Mouse (Mus musculus) kidney, postnatal 0 days (tissue): ENCODE measurements at regions not wholly inside any gene's neighbourhood (a gene's known extent, or its start where the extent isn't known, plus 50 kb on each side); places are given as distances from the start of the nearest gene placed in this dataset.

ENCODE experiments used
- ATAC-seq: fragments of 200-750 bp; cut with Nextera tagmentation; replicated peaks from 2 replicates; pipeline ENCODE4 v1.8.0; 2017; ENCODE audit warnings: low read depth, moderate number of reproducible peaks, moderate TSS enrichment, moderate library complexity; ENCODE audit not compliant: low FRiP score
- DNase-seq: peaks from one replicate; pipeline ENCODE4 v3.0.0-alpha.2; 2016; ENCODE audit warnings: low spot score
- H3K27ac ChIP-seq: fragments of 300-500 bp; sonication (generic); 2 replicates; pipeline ENCODE4 v1.5.1; 2014; ENCODE audit warnings: mild to moderate bottlenecking
- H3K27me3 ChIP-seq: fragments of 300-500 bp; sonication (generic); 2 replicates; pipeline ENCODE4 v1.6.1; 2014; ENCODE audit warnings: low read length, mixed read lengths; ENCODE audit not compliant: insufficient read depth
- H3K36me3 ChIP-seq: fragments of 300-500 bp; sonication (generic); 2 replicates; pipeline ENCODE4 v1.6.1; 2014; ENCODE audit warnings: low read length, mixed read lengths; ENCODE audit not compliant: insufficient read depth
- H3K4me1 ChIP-seq: fragments of 300-500 bp; sonication (generic); replicated peaks from 2 replicates; pipeline ENCODE4 v1.6.1; 2014; ENCODE audit warnings: antibody characterized with exemption, low read length, mixed read lengths; ENCODE audit not compliant: insufficient read depth
- H3K4me2 ChIP-seq: fragments of 300-500 bp; sonication (generic); 2 replicates; pipeline ENCODE4 v1.6.1; 2014; ENCODE audit warnings: mild to moderate bottlenecking, low read length, moderate library complexity, mixed read lengths
- H3K4me3 ChIP-seq: fragments of 300-500 bp; sonication (generic); replicated peaks from 2 replicates; pipeline ENCODE4 v1.5.1; 2014; ENCODE audit warnings: low read depth, low read length
- H3K9ac ChIP-seq: fragments of 300-500 bp; sonication (generic); 2 replicates; pipeline ENCODE4 v1.6.1; 2014; ENCODE audit warnings: low read depth, low read length
- H3K9me3 ChIP-seq: fragments of 300-500 bp; sonication (generic); replicated peaks from 2 replicates; pipeline ENCODE4 v1.6.1; 2016; ENCODE audit warnings: low read length, inconsistent platforms, mixed read lengths
- CTCF ChIP-seq: IDR thresholded peaks from 2 replicates; pipeline ENCODE4 v1.5.1; 2016; ENCODE audit warnings: antibody characterized with exemption, low read depth, mild to moderate bottlenecking, moderate library complexity
- WGBS: fragments of 180-500 bp; shearing (Covaris S2); extraction: QIAGEN DNeasy Blood & Tissue Kit; methylation state at CpG from one replicate; pipeline ENCODE4 v1.1.7; 2014; 5-methylcytosine and 5-hydroxymethylcytosine counted together

DNA sequence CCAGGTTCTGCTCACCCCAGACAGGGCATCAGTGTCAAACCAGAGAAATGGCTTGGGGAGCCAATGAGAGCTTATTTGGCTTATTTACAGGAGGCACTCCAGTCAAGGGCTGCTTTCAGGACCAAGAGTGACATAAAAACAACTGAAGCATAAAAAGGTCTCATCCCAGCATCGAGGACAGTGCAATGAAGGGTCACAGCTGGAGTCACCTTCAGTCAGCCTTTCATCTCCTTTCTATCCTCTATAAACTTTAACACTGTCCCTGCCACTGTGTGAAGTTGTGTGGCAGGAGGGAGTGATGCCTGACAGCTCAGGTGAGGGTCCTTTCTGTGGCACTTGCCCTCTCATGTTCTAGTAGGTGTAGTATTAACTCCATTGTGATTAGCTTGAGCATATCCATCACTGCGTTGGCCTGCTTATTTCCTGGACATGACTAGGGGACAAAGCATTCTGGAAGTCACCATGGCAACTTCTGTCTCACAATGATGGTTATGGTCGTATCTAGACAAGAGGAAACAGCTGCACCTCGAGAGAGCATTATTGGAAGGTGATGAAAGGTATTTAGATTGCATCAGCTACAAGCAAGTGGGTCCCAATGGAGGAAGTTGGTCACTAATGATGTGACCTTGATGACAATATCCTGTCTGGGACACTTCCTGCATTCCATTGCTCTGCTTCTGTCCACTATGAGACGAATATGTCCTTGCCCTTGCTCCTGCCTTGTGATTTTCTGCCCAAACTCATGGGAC lies 87.8 kb upstream of the Enpp6 start:
- Histone ChIP-seq H3K4me3 (no peak overlapping the region), H3K27ac (no peak overlapping the region), H3K4me1 (peaks cover 6% of the 10 kb centered on the region; the same call in 1 of the 2 replicates), H3K36me3 (no peaks in the 10 kb centered on the region), H3K9ac (no peak overlapping the region), H3K9me3 (no peaks in the 10 kb centered on the region), H3K4me2 (no peak overlapping the region), H3K27me3 (no peaks in the 10 kb centered on the region)
- no peak for TF ChIP-seq CTCF
- DNase-seq (peak; percentile 49), ATAC-seq (no peak; the same call in 1 of the 2 replicates)
- 12% methylated on average over 5 of the region's 5 CpGs for WGBS

- Histone ChIP-seq H3K9me3 (no peaks in the 10 kb centered on the region), H3K36me3 (no peaks in the 10 kb centered on the region), H3K4me1 (peaks cover 6% of the 10 kb centered on the region; the same call in 1 of the 2 replicates), H3K27ac (no peak overlapping the region), H3K4me3 (no peak overlapping the region), H3K27me3 (no peaks in the 10 kb centered on the region), H3K4me2 (no peak overlapping the region), H3K9ac (no peak overlapping the region)
- no peak for TF ChIP-seq CTCF
- whole genome bisulfite sequencing: 84% methylated on average over 4 of the region's 4 CpGs
- ATAC-seq (no peak), DNase-seq (no peak)
These were observed 85.9 kb upstream of the Enpp6 start for GRCm38 (mm10) chr8:46900826-46901225.

DNA sequence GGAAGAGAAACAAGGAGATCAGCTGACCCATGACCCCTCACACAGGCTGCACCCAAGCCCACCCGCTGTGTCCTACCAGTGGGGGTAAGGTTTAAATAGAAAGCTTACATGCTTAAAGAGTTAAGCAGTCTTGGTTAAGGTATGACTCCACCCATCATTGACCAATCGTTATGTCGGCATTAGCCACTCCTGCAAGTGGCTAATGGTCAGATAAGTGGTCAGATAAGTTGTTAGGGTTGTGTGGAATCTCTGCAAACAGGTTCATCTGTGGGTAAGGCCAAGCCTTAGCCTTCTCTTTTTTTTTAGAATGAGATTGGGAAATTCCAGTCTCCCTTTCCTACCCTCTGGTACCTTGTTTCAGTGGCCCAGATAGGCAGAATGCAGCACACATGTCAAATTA lies 82.0 kb upstream of the Enpp6 start:
- no peak overlapping the region for H3K27ac ChIP-seq
- H3K27me3 ChIP-seq: no peaks in the 10 kb centered on the region
- no peak for TF ChIP-seq CTCF
- ATAC-seq (no peak), DNase-seq (no peak)
- no peaks in the 10 kb centered on the region for H3K36me3 ChIP-seq
- no peaks in the 10 kb centered on the region for H3K9me3 ChIP-seq
- no peak overlapping the region for H3K4me2 ChIP-seq
- no peak overlapping the region for H3K4me3 ChIP-seq
- WGBS: 76% methylated on average over 3 of the region's 3 CpGs
- no peak overlapping the region for H3K9ac ChIP-seq
- no peaks in the 10 kb centered on the region for H3K4me1 ChIP-seq

- no peak overlapping the region for H3K9ac ChIP-seq
- H3K36me3 ChIP-seq: no peaks in the 10 kb centered on the region
- H3K4me2 ChIP-seq: peak overlapping the region; percentile 23; the same call in 1 of the 2 replicates
- no peak overlapping the region for H3K4me3 ChIP-seq
- H3K27me3 ChIP-seq: no peaks in the 10 kb centered on the region
- ATAC-seq (no peak), DNase-seq (peak; percentile 24)
- no peak for TF ChIP-seq CTCF
- H3K9me3 ChIP-seq: no peaks in the 10 kb centered on the region
- no peaks in the 10 kb centered on the region for H3K4me1 ChIP-seq
- 46% methylated on average over 11 of the region's 11 CpGs for whole genome bisulfite sequencing
- H3K27ac ChIP-seq: no peak overlapping the region
These were observed 79.3 kb upstream of the Enpp6 start for GRCm38 (mm10) chr8:46907390-46907789.

DNA sequence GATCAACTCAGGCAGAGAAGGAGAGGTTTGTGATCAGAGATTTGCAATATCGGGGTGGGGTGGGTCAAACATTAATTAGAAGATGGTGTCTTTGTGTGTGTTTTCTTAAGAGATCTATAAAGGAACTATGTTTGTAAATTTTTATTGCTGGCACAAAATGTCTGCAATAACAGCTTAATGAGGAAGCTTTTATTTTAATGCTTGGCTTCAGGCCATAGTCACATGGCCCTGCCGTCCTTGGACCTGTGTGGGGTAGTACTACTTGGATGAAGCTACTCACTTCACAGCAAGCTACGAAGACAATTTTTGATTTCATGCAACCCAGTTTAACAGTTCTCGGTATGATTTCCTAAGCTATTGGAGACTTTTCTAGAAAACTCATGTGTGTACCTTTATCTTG lies 78.5 kb upstream of the Enpp6 start:
- 80% methylated on average over 4 of the region's 4 CpGs for WGBS
- no peaks in the 10 kb centered on the region for H3K36me3 ChIP-seq
- H3K4me3 ChIP-seq: no peak overlapping the region
- no peaks in the 10 kb centered on the region for H3K27me3 ChIP-seq
- DNase-seq (no peak), ATAC-seq (no peak)
- H3K9ac ChIP-seq: no peak overlapping the region
- no peak overlapping the region for H3K4me2 ChIP-seq
- no peaks in the 10 kb centered on the region for H3K4me1 ChIP-seq
- H3K9me3 ChIP-seq: no peaks in the 10 kb centered on the region
- H3K27ac ChIP-seq: no peak overlapping the region
- no peak for TF ChIP-seq CTCF

DNA sequence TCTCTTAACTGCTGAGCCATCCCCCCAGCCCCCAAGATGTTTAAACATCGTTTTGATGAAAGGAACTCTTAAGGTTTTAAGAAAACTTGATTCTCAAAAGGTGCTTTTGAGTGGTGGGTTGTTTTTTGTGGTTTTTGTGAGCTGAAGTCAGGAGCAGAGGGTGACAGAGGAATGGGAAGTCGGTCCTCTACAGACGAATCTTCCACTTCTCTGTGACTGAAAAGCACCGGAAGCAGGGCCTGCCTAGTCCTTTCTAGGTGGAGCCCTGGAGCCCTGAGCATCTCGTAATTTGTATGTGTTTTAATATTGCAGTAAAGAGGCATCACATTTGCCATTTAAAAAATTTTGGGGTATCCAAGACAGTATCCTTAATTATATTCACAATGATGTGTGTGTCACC lies 72.7 kb upstream of the Enpp6 start:
- TF ChIP-seq CTCF: no peak
- Histone ChIP-seq H3K4me3 (no peak overlapping the region), H3K27me3 (no peaks in the 10 kb centered on the region), H3K9me3 (no peaks in the 10 kb centered on the region), H3K4me1 (no peaks in the 10 kb centered on the region), H3K4me2 (no peak overlapping the region), H3K36me3 (no peaks in the 10 kb centered on the region), H3K9ac (no peak overlapping the region), H3K27ac (no peak overlapping the region)
- ATAC-seq (no peak), DNase-seq (no peak)
- WGBS: 40% methylated on average over 5 of the region's 5 CpGs

- 33% methylated on average over 3 of the region's 3 CpGs for WGBS
- H3K9me3 ChIP-seq: no peaks in the 10 kb centered on the region
- TF ChIP-seq CTCF: no peak
- ATAC-seq (no peak), DNase-seq (no peak)
- H3K27me3 ChIP-seq: no peaks in the 10 kb centered on the region
- H3K4me2 ChIP-seq: no peak overlapping the region
- H3K9ac ChIP-seq: no peak overlapping the region
- H3K4me3 ChIP-seq: no peak overlapping the region
- no peak overlapping the region for H3K27ac ChIP-seq
- no peaks in the 10 kb centered on the region for H3K4me1 ChIP-seq
- H3K36me3 ChIP-seq: no peaks in the 10 kb centered on the region
These were observed 66.6 kb upstream of the Enpp6 start for GRCm38 (mm10) chr8:46920071-46920470.
